Mouse (Mus musculus): Measurements from ENCODE around the gene Usp11. TPM values are rescaled to one million over a fixed set of nuclear protein-coding genes. Genes with fewer than 3 reads are reported as not detected.

The Usp11 gene
- total RNA-seq, 2 experiments from 2014 or later, result 114 to 129 TPM

Other genes starting within 250 kb of the Usp11 start
- gene Rgn, start 154.1 kb upstream of the Usp11 start, total RNA-seq (2021), result under 1 TPM; 0.28 to 0.32 TPM
- gene Rbm10, start 86.4 kb upstream of the Usp11 start, total RNA-seq (2021), result 10 to 100 TPM; 48.6 to 53.0 TPM
- gene Ndufb11, start 86.3 kb upstream of the Usp11 start, total RNA-seq (2021), result 100 to 1,000 TPM; 154 to 174 TPM
- gene Uba1, start 45.6 kb upstream of the Usp11 start, total RNA-seq (2021), result 100 to 1,000 TPM; 362 to 380 TPM
- 100 to 1,000 TPM; 197 to 200 TPM for gene Cdk16, start 16.0 kb upstream of the Usp11 start, total RNA-seq (2021)
- gene Araf, start 93.9 kb downstream of the Usp11 start, total RNA-seq (2021), result 100 to 1,000 TPM; 183 to 186 TPM
- not detected for gene Timp1, start 166.3 kb downstream of the Usp11 start, total RNA-seq (2021)
- 100 to 1,000 TPM; 418 to 424 TPM for gene Syn1, start 217.1 kb downstream of the Usp11 start, total RNA-seq (2021)
- 10 to 100 TPM; 15.2 to 16.8 TPM for gene Cfp, start 227.6 kb downstream of the Usp11 start, total RNA-seq (2021)
- gene Elk1, start 246.7 kb downstream of the Usp11 start, total RNA-seq (2021), result 10 to 100 TPM; 74.0 to 90.1 TPM